Mouse (Mus musculus): ENCODE results near the gene Cux2. TPM values are rescaled to one million over a fixed set of nuclear protein-coding genes. Genes with fewer than 3 reads are reported as not detected.

The Cux2 gene
- polyA plus RNA-seq, 1 experiment from 2014 or later, result 2.3 TPM

DNA sequence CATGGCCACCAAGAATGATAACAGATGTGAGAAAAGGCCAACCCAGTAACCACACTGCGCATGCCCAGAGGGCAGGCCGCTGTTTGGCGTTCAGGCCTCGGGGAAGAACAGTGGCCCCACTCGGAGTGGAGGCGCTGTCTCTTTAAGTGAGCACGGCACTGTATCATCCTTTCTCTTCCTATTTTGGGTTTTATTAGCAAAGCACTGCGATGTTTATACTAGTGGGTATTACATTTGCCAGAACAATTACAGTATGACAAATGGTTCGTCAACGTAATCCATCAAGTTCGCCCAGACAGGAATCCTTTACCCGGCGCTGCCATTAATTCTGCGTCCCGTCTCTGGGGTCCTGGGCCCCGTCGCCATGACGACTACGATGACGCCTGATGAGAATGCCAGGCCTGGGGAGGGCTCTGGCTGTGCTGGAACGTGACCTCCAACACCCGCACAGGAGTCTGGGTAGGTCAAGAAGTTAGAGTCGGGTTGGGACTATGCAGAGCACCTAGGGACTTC lies 77.2 kb downstream of the Cux2 start:
- 0 out of 2 replicates have a peak overlapping the region, but pooled peaks have one; percentile 13 for H3K4me3 ChIP-seq (ENCODE audit: low read length)
- peak; percentile 42 for ATAC-seq (ENCODE audit: low read depth)
- 23% methylated on average over 23 of the region's 23 CpGs for WGBS
- H3K9me3 ChIP-seq (ENCODE audit: control insufficient read depth, low read length), result no peaks in the 10 kb centered on the region
- no peaks in the 10 kb centered on the region for H3K36me3 ChIP-seq (ENCODE audit: control insufficient read depth, insufficient read depth, low read length)
- peak overlapping the region; percentile 40 for H3K4me2 ChIP-seq (ENCODE audit: low read depth, low read length)
- peaks cover 3% of the 10 kb centered on the region; the same call in 1 of the 2 replicates for H3K4me1 ChIP-seq (replicated peaks; ENCODE audit: control insufficient read depth, insufficient read depth, low read length)
- H3K27me3 ChIP-seq (ENCODE audit: control insufficient read depth, insufficient read depth, low read depth, low read length), result no peaks in the 10 kb centered on the region
- H3K9ac ChIP-seq (ENCODE audit: low read length), result no peak overlapping the region
- no peak overlapping the region for H3K27ac ChIP-seq (ENCODE audit: low read length)

- Histone ChIP-seq H3K36me3 (ENCODE audit: control insufficient read depth, insufficient read depth, low read length) (no peaks in the 10 kb centered on the region), H3K27ac (ENCODE audit: low read length) (no peak overlapping the region), H3K4me2 (ENCODE audit: low read depth, low read length) (no peak overlapping the region), H3K4me3 (ENCODE audit: low read length) (no peak overlapping the region), H3K4me1 (replicated peaks; ENCODE audit: control insufficient read depth, insufficient read depth, low read length) (peaks cover 12% of the 10 kb centered on the region), H3K9me3 (ENCODE audit: control insufficient read depth, low read length) (no peaks in the 10 kb centered on the region), H3K9ac (ENCODE audit: low read length) (no peak overlapping the region), H3K27me3 (ENCODE audit: control insufficient read depth, insufficient read depth, low read depth, low read length) (peaks cover 3% of the 10 kb centered on the region; the same call in 1 of the 2 replicates)
- WGBS, result 56% methylated on average over 15 of the region's 15 CpGs
- no peak for ATAC-seq (ENCODE audit: low read depth)
Observed at GRCm38 (mm10) chr5:121968999-121969398, 80.9 kb downstream of the Cux2 start.

DNA sequence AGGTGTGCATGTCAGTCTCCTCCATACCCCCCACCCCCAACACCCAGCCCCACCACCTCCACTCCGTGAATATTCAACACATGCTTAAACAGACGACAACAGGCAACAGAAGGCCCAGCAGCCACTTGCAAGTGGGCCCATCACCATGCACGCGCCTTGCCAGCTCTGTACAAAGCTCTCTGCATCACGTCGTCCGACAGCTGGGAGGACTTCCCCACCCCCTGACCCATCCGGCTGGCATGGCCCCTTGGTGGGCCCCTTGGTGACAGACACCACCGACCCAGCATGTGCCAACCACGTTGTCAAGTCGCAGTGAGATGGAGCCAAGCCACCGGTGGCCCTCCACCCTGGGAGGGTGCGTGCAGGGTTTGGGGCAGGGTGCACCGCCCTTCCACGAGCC lies 81.5 kb downstream of the Cux2 start:
- WGBS, result 67% methylated on average over 15 of the region's 15 CpGs
- Histone ChIP-seq H3K27me3 (ENCODE audit: control insufficient read depth, insufficient read depth, low read depth, low read length) (peaks cover 3% of the 10 kb centered on the region; the same call in 1 of the 2 replicates), H3K4me3 (ENCODE audit: low read length) (no peak overlapping the region), H3K9ac (ENCODE audit: low read length) (no peak overlapping the region), H3K27ac (ENCODE audit: low read length) (no peak overlapping the region), H3K4me2 (ENCODE audit: low read depth, low read length) (no peak overlapping the region), H3K9me3 (ENCODE audit: control insufficient read depth, low read length) (no peaks in the 10 kb centered on the region), H3K36me3 (ENCODE audit: control insufficient read depth, insufficient read depth, low read length) (no peaks in the 10 kb centered on the region), H3K4me1 (replicated peaks; ENCODE audit: control insufficient read depth, insufficient read depth, low read length) (peaks cover 12% of the 10 kb centered on the region)
- no peak for ATAC-seq (ENCODE audit: low read depth)

GRCm38 (mm10) chr5:121967520-121967919 lies 82.4 kb downstream of the Cux2 start:
- no peak overlapping the region for H3K4me2 ChIP-seq (ENCODE audit: low read depth, low read length)
- H3K27me3 ChIP-seq (ENCODE audit: control insufficient read depth, insufficient read depth, low read depth, low read length), result peaks cover 3% of the 10 kb centered on the region; the same call in 1 of the 2 replicates
- no peak overlapping the region for H3K9ac ChIP-seq (ENCODE audit: low read length)
- WGBS, result 68% methylated on average over 5 of the region's 5 CpGs
- no peak overlapping the region for H3K27ac ChIP-seq (ENCODE audit: low read length)
- ATAC-seq (ENCODE audit: low read depth), result no peak
- H3K4me1 ChIP-seq (replicated peaks; ENCODE audit: control insufficient read depth, insufficient read depth, low read length), result peaks cover 9% of the 10 kb centered on the region; the same call in 1 of the 2 replicates
- no peaks in the 10 kb centered on the region for H3K9me3 ChIP-seq (ENCODE audit: control insufficient read depth, low read length)
- no peaks in the 10 kb centered on the region for H3K36me3 ChIP-seq (ENCODE audit: control insufficient read depth, insufficient read depth, low read length)
- no peak overlapping the region for H3K4me3 ChIP-seq (ENCODE audit: low read length)

- peaks cover 3% of the 10 kb centered on the region; the same call in 1 of the 2 replicates for H3K27me3 ChIP-seq (ENCODE audit: control insufficient read depth, insufficient read depth, low read depth, low read length)
- no peak overlapping the region for H3K27ac ChIP-seq (ENCODE audit: low read length)
- H3K4me3 ChIP-seq (ENCODE audit: low read length), result no peak overlapping the region
- H3K4me1 ChIP-seq (replicated peaks; ENCODE audit: control insufficient read depth, insufficient read depth, low read length), result peaks cover 9% of the 10 kb centered on the region; the same call in 1 of the 2 replicates
- peak overlapping the region; percentile 30; the same call in 1 of the 2 replicates for H3K4me2 ChIP-seq (ENCODE audit: low read depth, low read length)
- no peak overlapping the region; the same call in 1 of the 2 replicates for H3K9ac ChIP-seq (ENCODE audit: low read length)
- H3K9me3 ChIP-seq (ENCODE audit: control insufficient read depth, low read length), result no peaks in the 10 kb centered on the region
- H3K36me3 ChIP-seq (ENCODE audit: control insufficient read depth, insufficient read depth, low read length), result no peaks in the 10 kb centered on the region
- peak; percentile 56 for ATAC-seq (ENCODE audit: low read depth)
- WGBS, result 14% methylated on average over 16 of the region's 16 CpGs
Observed at GRCm38 (mm10) chr5:121966940-121967339, 83.0 kb downstream of the Cux2 start.

DNA sequence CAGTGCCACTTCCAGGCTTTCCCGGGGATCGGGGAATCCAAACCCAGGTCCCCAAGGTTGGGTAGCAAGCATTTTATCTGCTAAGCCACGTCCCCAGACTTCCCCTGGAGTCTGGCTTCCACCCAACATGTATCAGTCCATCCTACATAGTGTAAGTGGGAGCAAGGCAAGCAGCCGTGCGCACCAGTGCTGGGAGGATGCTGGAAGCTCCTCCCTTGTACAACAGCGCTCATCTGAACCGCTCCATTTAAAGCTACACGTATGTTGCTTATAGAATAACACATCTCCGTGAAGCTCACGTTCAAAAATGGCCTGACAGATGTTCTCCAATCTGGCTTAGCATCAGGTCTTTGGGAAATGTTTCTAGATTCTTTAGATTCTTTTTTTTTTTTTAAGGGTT lies 86.9 kb downstream of the Cux2 start:
- Histone ChIP-seq H3K4me3 (ENCODE audit: low read length) (no peak overlapping the region), H3K9ac (ENCODE audit: low read length) (no peak overlapping the region), H3K4me1 (replicated peaks; ENCODE audit: control insufficient read depth, insufficient read depth, low read length) (peaks cover 19% of the 10 kb centered on the region), H3K27ac (ENCODE audit: low read length) (no peak overlapping the region), H3K9me3 (ENCODE audit: control insufficient read depth, low read length) (no peaks in the 10 kb centered on the region), H3K36me3 (ENCODE audit: control insufficient read depth, insufficient read depth, low read length) (no peaks in the 10 kb centered on the region), H3K4me2 (ENCODE audit: low read depth, low read length) (no peak overlapping the region), H3K27me3 (ENCODE audit: control insufficient read depth, insufficient read depth, low read depth, low read length) (peaks cover 3% of the 10 kb centered on the region; the same call in 1 of the 2 replicates)
- ATAC-seq (ENCODE audit: low read depth), result no peak
- 72% methylated on average over 10 of the region's 10 CpGs for WGBS

DNA sequence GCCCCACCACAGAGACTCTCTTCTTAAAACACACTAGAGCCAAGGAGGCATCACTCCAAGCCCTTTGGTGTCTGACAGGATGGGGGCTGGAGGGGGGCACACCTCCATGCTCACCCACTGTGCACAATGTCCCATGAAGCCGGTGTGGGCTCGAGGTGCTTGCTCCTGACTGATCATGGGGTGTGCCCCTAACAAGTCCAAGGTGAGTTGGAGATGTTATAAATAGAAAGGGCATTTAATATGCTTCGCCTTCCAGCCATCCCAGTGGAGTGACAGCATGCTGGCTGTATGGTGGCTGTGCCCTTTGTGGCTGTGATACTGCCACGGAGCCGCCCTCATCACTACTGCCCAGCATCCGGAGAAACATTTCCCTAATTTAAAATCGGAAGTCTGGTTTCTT lies 87.5 kb downstream of the Cux2 start:
- no peaks in the 10 kb centered on the region for H3K36me3 ChIP-seq (ENCODE audit: control insufficient read depth, insufficient read depth, low read length)
- no peaks in the 10 kb centered on the region for H3K9me3 ChIP-seq (ENCODE audit: control insufficient read depth, low read length)
- ATAC-seq (ENCODE audit: low read depth), result no peak
- peaks cover 19% of the 10 kb centered on the region for H3K4me1 ChIP-seq (replicated peaks; ENCODE audit: control insufficient read depth, insufficient read depth, low read length)
- H3K4me2 ChIP-seq (ENCODE audit: low read depth, low read length), result no peak overlapping the region
- no peak overlapping the region for H3K4me3 ChIP-seq (ENCODE audit: low read length)
- peaks cover 3% of the 10 kb centered on the region; the same call in 1 of the 2 replicates for H3K27me3 ChIP-seq (ENCODE audit: control insufficient read depth, insufficient read depth, low read depth, low read length)
- H3K27ac ChIP-seq (ENCODE audit: low read length), result no peak overlapping the region
- 90% methylated on average over 7 of the region's 7 CpGs for WGBS
- no peak overlapping the region for H3K9ac ChIP-seq (ENCODE audit: low read length)

DNA sequence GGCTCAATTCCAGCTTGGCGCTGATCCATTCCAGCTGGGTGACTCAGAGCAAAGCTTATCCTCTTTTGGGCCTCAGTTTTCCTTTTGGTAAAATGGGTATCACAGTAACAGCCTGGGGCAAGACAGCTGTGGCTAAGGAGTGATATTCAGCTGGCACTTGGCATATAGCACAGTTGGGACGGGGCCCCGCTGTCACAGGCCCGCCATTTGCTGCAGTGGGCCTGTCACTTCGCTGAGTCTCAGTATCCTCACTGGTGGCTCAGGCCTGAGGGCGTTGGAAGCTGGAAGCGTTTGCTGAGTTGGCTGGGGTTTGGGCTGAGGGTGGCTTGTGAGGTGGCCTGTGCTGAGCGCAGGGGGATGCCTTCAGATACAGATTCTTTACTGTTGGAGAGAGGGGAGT lies 88.6 kb downstream of the Cux2 start:
- Histone ChIP-seq H3K9ac (ENCODE audit: low read length) (no peak overlapping the region), H3K9me3 (ENCODE audit: control insufficient read depth, low read length) (no peaks in the 10 kb centered on the region), H3K4me3 (ENCODE audit: low read length) (no peak overlapping the region), H3K36me3 (ENCODE audit: control insufficient read depth, insufficient read depth, low read length) (no peaks in the 10 kb centered on the region), H3K4me2 (ENCODE audit: low read depth, low read length) (no peak overlapping the region), H3K27me3 (ENCODE audit: control insufficient read depth, insufficient read depth, low read depth, low read length) (peaks cover 3% of the 10 kb centered on the region; the same call in 1 of the 2 replicates), H3K27ac (ENCODE audit: low read length) (no peak overlapping the region), H3K4me1 (replicated peaks; ENCODE audit: control insufficient read depth, insufficient read depth, low read length) (peaks cover 11% of the 10 kb centered on the region)
- 77% methylated on average over 8 of the region's 8 CpGs for WGBS
- no peak for ATAC-seq (ENCODE audit: low read depth)

GRCm38 (mm10) chr5:121959688-121960087 lies 90.2 kb downstream of the Cux2 start:
- no peaks in the 10 kb centered on the region for H3K36me3 ChIP-seq (ENCODE audit: control insufficient read depth, insufficient read depth, low read length)
- H3K4me1 ChIP-seq (replicated peaks; ENCODE audit: control insufficient read depth, insufficient read depth, low read length), result peaks cover 21% of the 10 kb centered on the region
- 37% methylated on average over 10 of the region's 10 CpGs for WGBS
- no peaks in the 10 kb centered on the region for H3K27me3 ChIP-seq (ENCODE audit: control insufficient read depth, insufficient read depth, low read depth, low read length)
- ATAC-seq (ENCODE audit: low read depth), result peak; percentile 70
- no peaks in the 10 kb centered on the region for H3K9me3 ChIP-seq (ENCODE audit: control insufficient read depth, low read length)
- no peak overlapping the region for H3K9ac ChIP-seq (ENCODE audit: low read length)
- H3K27ac ChIP-seq (ENCODE audit: low read length), result no peak overlapping the region
- no peak overlapping the region for H3K4me3 ChIP-seq (ENCODE audit: low read length)
- H3K4me2 ChIP-seq (ENCODE audit: low read depth, low read length), result no peak overlapping the region
